Mouse (Mus musculus) myocyte (in vitro differentiated cells): Measurements from ENCODE around the gene Ccdc169.

Experiments used
- E2F4 ChIP-seq: IDR thresholded peaks from one replicate; pipeline ENCODE4 v1.6.1; 2011; ENCODE audit warnings: mild to moderate bottlenecking, control low read depth, moderate library complexity; ENCODE audit not compliant: insufficient read depth
- MAX ChIP-seq: IDR thresholded peaks from one replicate; pipeline ENCODE4 v1.6.1; 2011; ENCODE audit warnings: low read depth, mild to moderate bottlenecking, control low read depth
- MYOD1 ChIP-seq, 3 experiments: IDR thresholded peaks; one replicate each; pipeline ENCODE4 v1.6.1; 2011; ENCODE audit warnings: control low read depth in 2 of 3, low read depth in 2 of 3, mild to moderate bottlenecking in 2 of 3, moderate library complexity in 1 of 3; ENCODE audit not compliant: insufficient read length in 2 of 3, control insufficient read depth in 1 of 3
- MYOG ChIP-seq, 3 experiments: IDR thresholded peaks; one replicate each; pipeline ENCODE4 v1.6.1; 2011; ENCODE audit warnings: control low read depth in 2 of 3, low read depth in 2 of 3, mild to moderate bottlenecking in 2 of 3; ENCODE audit not compliant: insufficient read length in 2 of 3, control insufficient read depth in 1 of 3, insufficient read depth in 1 of 3
- POLR2A ChIP-seq: IDR thresholded peaks from one replicate; pipeline ENCODE4 v1.6.1; 2011; ENCODE audit warnings: low read depth, mild to moderate bottlenecking, control low read depth, moderate library complexity; ENCODE audit not compliant: insufficient read length
- POLR2AphosphoS2 ChIP-seq: IDR thresholded peaks from one replicate; pipeline ENCODE4 v1.6.1; 2011; ENCODE audit warnings: low read depth, control low read depth; ENCODE audit not compliant: insufficient read length
- SRF ChIP-seq: IDR thresholded peaks from one replicate; pipeline ENCODE4 v1.6.1; 2011; ENCODE audit warnings: low read depth; ENCODE audit not compliant: control insufficient read depth, insufficient read length
- TCF12 ChIP-seq: IDR thresholded peaks from one replicate; pipeline ENCODE4 v1.6.1; 2011; ENCODE audit warnings: mild to moderate bottlenecking, control low read depth; ENCODE audit not compliant: poor library complexity, insufficient read depth, severe bottlenecking
- TCF3 ChIP-seq: IDR thresholded peaks from one replicate; pipeline ENCODE4 v1.6.1; 2011; ENCODE audit warnings: low read depth, control low read depth; ENCODE audit not compliant: insufficient read length
- USF1 ChIP-seq: IDR thresholded peaks from one replicate; pipeline ENCODE4 v1.6.1; 2011; ENCODE audit warnings: low read depth, mild to moderate bottlenecking, control low read depth, moderate library complexity

GRCm38 (mm10) chr3:55222502-55222901, 85.4 kb downstream of the Ccdc169 start:
- TF ChIP-seq POLR2A (no peak), TCF3 (no peak), MYOD1 (IDR thresholded peaks at IDR 0.05; ENCODE audit: control insufficient read depth in 1 of 3, insufficient read length in 2 of 3, low read depth in 2 of 3) (no peak), USF1 (no peak), E2F4 (no peak), MAX (no peak), SRF (no peak), TCF12 (no peak), MYOG (IDR thresholded peaks at IDR 0.05; ENCODE audit: control insufficient read depth in 1 of 3, insufficient read depth in 1 of 3, insufficient read length in 2 of 3, low read depth in 2 of 3) (no peak), POLR2AphosphoS2 (no peak)
